Mouse (Mus musculus) limb, embryonic 11.5 days (tissue): ENCODE results near the gene Zscan4c. TPM values are rescaled to one million over a fixed set of nuclear protein-coding genes. Genes with fewer than 3 reads are reported as not detected.
"Not testable (repeated sequence)": the region's sequence is repeated elsewhere in the genome, so short reads cannot be mapped to it uniquely, and the experiment has no call there.

Experiments
- ATAC-seq: fragments of 200-750 bp; cut with Nextera tagmentation; 2 replicates; pipeline ENCODE4 v1.8.0; 2017; ENCODE audit warnings: low read depth; ENCODE audit not compliant: insufficient number of reproducible peaks, low FRiP score, low TSS enrichment
- DNase-seq: peaks from one replicate; pipeline ENCODE4 v3.0.0-alpha.2; 2015; ENCODE audit warnings: low spot score
- H3K27ac ChIP-seq: fragments of 300-500 bp; sonication (generic); replicated peaks from 2 replicates; pipeline ENCODE4 v1.5.1; 2014; ENCODE audit warnings: low read depth, mild to moderate bottlenecking, low read length
- H3K27me3 ChIP-seq: fragments of 300-500 bp; sonication (generic); 2 replicates; pipeline ENCODE4 v1.6.1; 2014; ENCODE audit warnings: mild to moderate bottlenecking, low read length, mixed read lengths; ENCODE audit not compliant: control insufficient read depth, insufficient read depth
- H3K36me3 ChIP-seq: fragments of 300-500 bp; sonication (generic); 2 replicates; pipeline ENCODE4 v1.6.1; 2014; ENCODE audit warnings: mild to moderate bottlenecking, low read length, moderate library complexity, mixed read lengths; ENCODE audit not compliant: control insufficient read depth, insufficient read depth
- H3K4me1 ChIP-seq: fragments of 300-500 bp; sonication (generic); 2 replicates; pipeline ENCODE4 v1.6.1; 2014; ENCODE audit warnings: low read length, mixed read lengths; ENCODE audit not compliant: control insufficient read depth, insufficient read depth
- H3K4me2 ChIP-seq: fragments of 300-500 bp; sonication (generic); 2 replicates; pipeline ENCODE4 v1.6.1; 2014; ENCODE audit warnings: low read depth, mild to moderate bottlenecking, moderate library complexity; ENCODE audit not compliant: severe bottlenecking
- H3K4me3 ChIP-seq: fragments of 300-500 bp; sonication (generic); 2 replicates; pipeline ENCODE4 v1.5.1; 2014; ENCODE audit warnings: low read depth, low read length
- H3K9ac ChIP-seq: fragments of 300-500 bp; sonication (generic); 2 replicates; pipeline ENCODE4 v1.6.1; 2014; ENCODE audit warnings: mild to moderate bottlenecking, low read length
- H3K9me3 ChIP-seq: fragments of 300-500 bp; sonication (generic); 2 replicates; pipeline ENCODE4 v1.6.1; 2016; ENCODE audit warnings: low read length; ENCODE audit not compliant: control insufficient read depth
- WGBS: fragments of 180-500 bp; shearing (Covaris S2); extraction: QIAGEN DNeasy Blood & Tissue Kit; methylation state at CpG from one replicate; pipeline ENCODE4 v1.1.7; 2014; 5-methylcytosine and 5-hydroxymethylcytosine counted together
- microRNA-seq: library from miRNA; unstranded; fragments of <30 nt; microRNA quantifications from one replicate; pipeline ENCODE4, GENCODE M21; 2016
- polyA plus RNA-seq: library from polyadenylated mRNA; unstranded; fragments of >200 nt; fragmentation: Nextera tagmentation; extraction: Ambion mirVana; gene quantifications from 2 replicates; pipeline ENCODE4 v1.2.1, GENCODE M21; 2014

Zscan4c gene
- not detected in 2 replicates for polyA plus RNA-seq

DNA sequence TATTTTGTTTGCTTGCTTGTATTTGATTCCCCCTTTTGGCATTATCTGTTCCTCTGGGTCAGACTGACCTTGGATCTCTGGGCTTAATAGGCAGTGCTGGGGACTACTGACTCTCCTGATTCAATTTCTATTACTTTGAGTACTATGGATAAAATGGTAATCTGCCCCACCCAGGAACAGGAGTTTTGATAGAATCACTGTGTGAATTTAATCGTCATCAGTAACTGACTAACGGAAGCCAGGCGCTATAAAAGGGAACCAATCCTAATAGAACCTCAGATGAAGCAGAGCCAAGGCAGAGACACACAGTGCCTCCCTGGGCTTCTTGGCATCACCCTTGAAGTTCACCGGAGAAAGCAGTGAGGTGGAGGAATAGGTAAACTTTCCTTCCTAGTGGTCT lies at the start of gene Zscan4c:
Gene Zscan4c (plus strand): TSS at position 301 of the 400 bp plus-strand sequence.
- WGBS: 88% methylated on average over 4 of the region's 4 CpGs
- H3K9ac ChIP-seq, H3K4me2 ChIP-seq, ATAC-seq, H3K36me3 ChIP-seq, H3K27me3 ChIP-seq, H3K4me1 ChIP-seq, H3K4me3 ChIP-seq, H3K9me3 ChIP-seq, DNase-seq, H3K27ac ChIP-seq: not testable (repeated sequence)

Small RNA genes within 50 kb of the gene (microRNA-seq; reads per million reads assigned to microRNA genes)
- gene Mir297-1: not detected

Other genes with a start within 250 kb of the Zscan4c start
- gene Zscan4b, start 100.7 kb upstream of the Zscan4c start, polyA plus RNA-seq: not detected in 2 replicates
- not detected in 2 replicates for gene Zscan4-ps1, start 63.9 kb downstream of the Zscan4c start, polyA plus RNA-seq
- not detected in 2 replicates for gene Zscan4d, start 160.4 kb downstream of the Zscan4c start, polyA plus RNA-seq